Mouse (Mus musculus) hindbrain, embryonic 13.5 days (tissue): ENCODE measurements around the gene Napepld. TPM values are rescaled to one million over a fixed set of nuclear protein-coding genes. Genes with fewer than 3 reads are reported as not detected.

ENCODE experiments used
- ATAC-seq: fragments of 200-750 bp; cut with Nextera tagmentation; 2 replicates; pipeline ENCODE4 v1.8.0; 2017; ENCODE audit warnings: moderate TSS enrichment; ENCODE audit not compliant: low FRiP score
- H3K27ac ChIP-seq: fragments of 300-500 bp; sonication (generic); 2 replicates; pipeline ENCODE4 v1.5.1; 2015; ENCODE audit warnings: inconsistent platforms, mild to moderate bottlenecking, moderate library complexity
- H3K27me3 ChIP-seq: fragments of 300-500 bp; sonication (generic); 2 replicates; pipeline ENCODE4 v1.6.1; 2015; ENCODE audit warnings: mild to moderate bottlenecking, inconsistent platforms
- H3K36me3 ChIP-seq: fragments of 300-500 bp; sonication (generic); 2 replicates; pipeline ENCODE4 v1.6.1; 2015; ENCODE audit warnings: mild to moderate bottlenecking, inconsistent platforms
- H3K4me1 ChIP-seq: fragments of 300-500 bp; sonication (generic); replicated peaks from 2 replicates; pipeline ENCODE4 v1.6.1; 2015; ENCODE audit warnings: inconsistent platforms
- H3K4me2 ChIP-seq: fragments of 300-500 bp; sonication (generic); 2 replicates; pipeline ENCODE4 v1.6.1; 2015; ENCODE audit warnings: inconsistent platforms, mild to moderate bottlenecking, moderate library complexity
- H3K4me3 ChIP-seq: fragments of 300-500 bp; sonication (generic); 2 replicates; pipeline ENCODE4 v1.5.1; 2015; ENCODE audit warnings: mild to moderate bottlenecking, inconsistent platforms
- H3K9ac ChIP-seq: fragments of 300-500 bp; sonication (generic); 2 replicates; pipeline ENCODE4 v1.6.1; 2015; ENCODE audit warnings: mild to moderate bottlenecking, inconsistent platforms
- H3K9me3 ChIP-seq: fragments of 300-500 bp; sonication (generic); 2 replicates; pipeline ENCODE4 v1.6.1; 2016; ENCODE audit warnings: inconsistent platforms
- WGBS: fragments of 180-500 bp; shearing (Covaris S2); methylation state at CpG from one replicate; pipeline ENCODE4 v1.1.7; 2015; 5-methylcytosine and 5-hydroxymethylcytosine counted together
- polyA plus RNA-seq: library from polyadenylated mRNA; unstranded; fragments of >200 nt; fragmentation: Nextera tagmentation; extraction: Ambion mirVana; gene quantifications from 2 replicates; pipeline ENCODE4 v1.2.1, GENCODE M21; 2015

Napepld gene
- polyA plus RNA-seq, 1 experiment from 2014 or later: 2.1 TPM

GRCm38 (mm10) chr5:21680029-21680428 lies 21.2 kb downstream of the Napepld start:
- Histone ChIP-seq H3K4me1 (no peaks in the 10 kb centered on the region; the same call in 1 of the 2 replicates), H3K36me3 (peaks cover 20% of the 10 kb centered on the region; the same call in 1 of the 2 replicates), H3K27me3 (no peaks in the 10 kb centered on the region), H3K9me3 (no peaks in the 10 kb centered on the region), H3K4me2 (no peak overlapping the region), H3K9ac (no peak overlapping the region), H3K4me3 (no peak overlapping the region), H3K27ac (no peak overlapping the region)
- 63% methylated on average over 4 of the region's 4 CpGs for WGBS
- no peak for ATAC-seq

DNA sequence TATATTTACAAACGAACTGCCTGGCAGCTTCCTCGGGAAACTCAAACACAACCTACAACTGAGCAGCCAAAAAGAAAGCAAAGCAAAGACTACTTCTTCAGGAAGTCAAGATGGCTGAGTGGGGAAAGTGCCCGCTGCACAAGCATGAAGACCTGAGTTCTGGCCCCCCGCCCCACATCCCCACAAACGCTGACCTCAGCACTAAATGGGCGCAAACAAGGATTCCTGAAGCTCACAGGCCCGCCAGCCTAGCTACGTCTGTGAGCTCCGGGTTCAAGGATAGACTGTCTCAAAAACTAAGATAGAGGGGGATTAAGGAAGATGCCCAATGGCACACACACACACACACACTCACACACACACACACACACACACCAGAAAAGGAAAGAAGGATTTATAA lies 22.8 kb downstream of the Napepld start:
- H3K27me3 ChIP-seq: no peaks in the 10 kb centered on the region
- no peak overlapping the region for H3K9ac ChIP-seq
- H3K4me3 ChIP-seq: no peak overlapping the region
- 95% methylated on average over 9 of the region's 9 CpGs for WGBS
- peaks cover 5% of the 10 kb centered on the region for H3K4me1 ChIP-seq
- no peaks in the 10 kb centered on the region for H3K9me3 ChIP-seq
- H3K27ac ChIP-seq: no peak overlapping the region
- H3K36me3 ChIP-seq: peaks cover 21% of the 10 kb centered on the region
- H3K4me2 ChIP-seq: no peak overlapping the region
- ATAC-seq: no peak

DNA sequence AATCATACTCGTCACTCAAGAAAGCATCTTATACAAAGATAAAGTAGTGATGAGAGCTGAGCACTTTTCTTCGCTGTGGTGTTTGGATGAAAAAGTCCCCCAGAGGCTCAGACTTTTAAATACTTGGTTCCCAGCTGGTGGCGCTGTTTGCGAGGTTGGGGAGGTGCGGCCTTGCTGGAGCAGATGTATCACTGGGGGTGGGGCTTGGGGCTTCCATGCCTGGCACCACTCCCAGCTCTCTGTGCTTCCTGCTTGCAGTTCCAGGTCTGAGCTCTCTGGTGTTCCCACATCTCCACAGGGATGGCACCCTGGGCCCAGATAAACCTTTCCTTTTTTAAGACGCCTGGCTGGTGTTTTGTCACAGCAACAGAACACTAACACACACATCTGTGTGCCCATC lies 23.3 kb downstream of the Napepld start:
- Histone ChIP-seq H3K27ac (no peak overlapping the region), H3K27me3 (no peaks in the 10 kb centered on the region), H3K4me3 (no peak overlapping the region), H3K4me2 (no peak overlapping the region), H3K9me3 (no peaks in the 10 kb centered on the region), H3K36me3 (peaks cover 21% of the 10 kb centered on the region), H3K4me1 (peaks cover 8% of the 10 kb centered on the region), H3K9ac (no peak overlapping the region)
- no peak for ATAC-seq
- 95% methylated on average over 6 of the region's 6 CpGs for WGBS

- peaks cover 8% of the 10 kb centered on the region for H3K4me1 ChIP-seq
- no peaks in the 10 kb centered on the region for H3K9me3 ChIP-seq
- no peak overlapping the region for H3K4me3 ChIP-seq
- H3K36me3 ChIP-seq: peaks cover 21% of the 10 kb centered on the region
- no peak for ATAC-seq
- no peak overlapping the region for H3K9ac ChIP-seq
- H3K4me2 ChIP-seq: no peak overlapping the region
- no peak overlapping the region for H3K27ac ChIP-seq
- no peaks in the 10 kb centered on the region for H3K27me3 ChIP-seq
- 96% methylated on average over 23 of the region's 23 CpGs for WGBS
Observed at GRCm38 (mm10) chr5:21675494-21675893, 25.7 kb downstream of the Napepld start.

DNA sequence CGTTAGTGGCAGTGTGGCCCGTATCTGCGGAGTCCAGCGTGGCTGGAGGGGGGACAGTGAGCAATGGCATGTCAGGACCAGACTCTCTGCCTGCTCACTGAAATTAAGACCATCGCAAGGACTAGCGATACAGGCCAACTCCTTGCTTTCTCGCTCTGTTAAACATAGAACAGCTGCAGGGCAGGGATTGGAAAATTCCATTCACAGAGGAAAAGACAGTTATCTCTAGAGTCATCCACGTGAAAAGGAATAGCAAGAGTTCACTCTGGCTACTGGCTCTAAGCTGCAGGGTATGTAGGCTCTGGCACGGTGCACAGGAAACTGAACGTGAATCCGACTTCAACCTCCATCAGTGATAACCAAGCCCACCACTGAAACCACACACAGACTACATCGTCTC lies 26.2 kb downstream of the Napepld start:
- Histone ChIP-seq H3K9ac (no peak overlapping the region), H3K4me3 (no peak overlapping the region), H3K4me2 (no peak overlapping the region), H3K9me3 (no peaks in the 10 kb centered on the region), H3K36me3 (peaks cover 21% of the 10 kb centered on the region), H3K27me3 (no peaks in the 10 kb centered on the region), H3K4me1 (peaks cover 8% of the 10 kb centered on the region), H3K27ac (no peak overlapping the region)
- no peak for ATAC-seq
- WGBS: 85% methylated on average over 12 of the region's 12 CpGs

DNA sequence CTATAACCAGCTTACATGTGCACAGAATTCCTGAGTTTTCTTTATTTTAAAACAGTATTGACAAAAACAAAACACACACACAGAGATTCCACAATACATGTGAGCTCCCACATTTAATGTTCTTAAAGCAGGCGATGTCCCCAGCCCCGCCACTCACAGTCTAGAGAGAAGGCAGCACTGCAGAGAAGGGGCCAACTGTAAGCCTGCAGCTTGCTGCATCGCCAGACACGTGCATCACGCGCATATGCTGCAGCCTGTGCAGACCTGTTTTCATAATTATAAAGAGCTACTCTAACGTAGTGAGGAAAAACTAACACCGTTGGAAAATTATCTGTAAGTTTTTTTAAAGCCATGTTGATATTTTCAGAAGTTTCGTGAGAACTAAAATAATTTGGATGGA lies 27.5 kb downstream of the Napepld start:
- Histone ChIP-seq H3K36me3 (peaks cover 21% of the 10 kb centered on the region), H3K4me1 (peaks cover 8% of the 10 kb centered on the region), H3K4me3 (no peak overlapping the region), H3K27me3 (no peaks in the 10 kb centered on the region), H3K27ac (no peak overlapping the region), H3K9ac (no peak overlapping the region), H3K9me3 (no peaks in the 10 kb centered on the region), H3K4me2 (peak overlapping the region; percentile 39; the same call in 1 of the 2 replicates)
- no peak for ATAC-seq
- 79% methylated on average over 9 of the region's 9 CpGs for WGBS

DNA sequence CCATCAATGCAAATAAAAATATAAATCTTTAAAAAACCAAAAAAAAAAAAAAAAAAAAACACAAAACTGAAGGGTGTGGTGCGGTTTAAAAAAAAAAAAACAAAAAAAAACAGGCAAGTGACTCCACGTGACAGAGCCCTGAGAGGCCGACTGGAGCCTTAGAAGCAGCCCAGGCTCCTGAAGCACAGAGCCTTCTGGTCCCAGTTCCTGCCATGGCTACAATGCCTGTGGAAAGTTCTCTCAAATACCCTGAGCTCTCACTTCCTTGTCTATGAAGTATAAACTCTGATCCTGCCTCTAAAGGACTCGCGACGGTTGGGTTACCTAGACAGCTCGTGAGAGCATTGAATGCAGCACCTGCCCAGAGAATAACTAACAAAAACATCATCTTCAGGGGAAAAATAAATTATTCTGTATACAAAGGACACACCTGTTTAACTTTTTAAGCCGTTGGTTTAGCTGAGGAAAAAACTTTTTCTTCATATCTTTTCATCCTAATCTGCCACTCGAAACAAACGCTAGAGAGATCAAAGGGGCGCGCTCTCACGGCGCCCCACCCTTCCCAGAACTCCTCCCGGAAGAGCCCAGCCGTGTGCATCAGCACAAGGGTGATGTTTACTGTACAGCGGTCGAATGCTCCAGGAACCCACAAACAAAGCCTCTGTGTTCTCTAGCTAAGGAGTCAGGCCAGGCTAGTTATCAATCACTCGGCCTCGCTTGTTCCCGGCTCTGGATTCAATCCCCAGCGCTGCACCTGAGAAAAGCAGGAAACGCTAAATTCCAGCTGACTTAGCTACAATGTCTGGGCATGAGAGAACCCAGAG lies 28.2 kb downstream of the Napepld start:
- no peaks in the 10 kb centered on the region for H3K9me3 ChIP-seq
- peak overlapping the region; percentile 39; the same call in 1 of the 2 replicates for H3K9ac ChIP-seq
- WGBS: 50% methylated on average over 22 of the region's 23 CpGs
- peak overlapping the region; percentile 50; the same call in 1 of the 2 replicates for H3K27ac ChIP-seq
- H3K4me1 ChIP-seq: peaks cover 8% of the 10 kb centered on the region
- H3K36me3 ChIP-seq: peaks cover 20% of the 10 kb centered on the region
- H3K4me2 ChIP-seq: peak overlapping the region; percentile 39; the same call in 1 of the 2 replicates
- 0 out of 2 replicates have a peak overlapping the region, but pooled peaks have one; percentile 5 for H3K4me3 ChIP-seq
- H3K27me3 ChIP-seq: no peaks in the 10 kb centered on the region
- peak; percentile 66; the same call in 1 of the 2 replicates for ATAC-seq

- Histone ChIP-seq H3K4me1 (peaks cover 5% of the 10 kb centered on the region), H3K27ac (no peak overlapping the region), H3K9ac (no peak overlapping the region), H3K4me2 (no peak overlapping the region), H3K9me3 (no peaks in the 10 kb centered on the region), H3K27me3 (no peaks in the 10 kb centered on the region), H3K4me3 (no peak overlapping the region), H3K36me3 (peaks cover 3% of the 10 kb centered on the region; the same call in 1 of the 2 replicates)
- ATAC-seq: no peak
- WGBS: 95% methylated on average over 2 of the region's 2 CpGs
Observed at GRCm38 (mm10) chr5:21669307-21669706, 31.9 kb downstream of the Napepld start.

DNA sequence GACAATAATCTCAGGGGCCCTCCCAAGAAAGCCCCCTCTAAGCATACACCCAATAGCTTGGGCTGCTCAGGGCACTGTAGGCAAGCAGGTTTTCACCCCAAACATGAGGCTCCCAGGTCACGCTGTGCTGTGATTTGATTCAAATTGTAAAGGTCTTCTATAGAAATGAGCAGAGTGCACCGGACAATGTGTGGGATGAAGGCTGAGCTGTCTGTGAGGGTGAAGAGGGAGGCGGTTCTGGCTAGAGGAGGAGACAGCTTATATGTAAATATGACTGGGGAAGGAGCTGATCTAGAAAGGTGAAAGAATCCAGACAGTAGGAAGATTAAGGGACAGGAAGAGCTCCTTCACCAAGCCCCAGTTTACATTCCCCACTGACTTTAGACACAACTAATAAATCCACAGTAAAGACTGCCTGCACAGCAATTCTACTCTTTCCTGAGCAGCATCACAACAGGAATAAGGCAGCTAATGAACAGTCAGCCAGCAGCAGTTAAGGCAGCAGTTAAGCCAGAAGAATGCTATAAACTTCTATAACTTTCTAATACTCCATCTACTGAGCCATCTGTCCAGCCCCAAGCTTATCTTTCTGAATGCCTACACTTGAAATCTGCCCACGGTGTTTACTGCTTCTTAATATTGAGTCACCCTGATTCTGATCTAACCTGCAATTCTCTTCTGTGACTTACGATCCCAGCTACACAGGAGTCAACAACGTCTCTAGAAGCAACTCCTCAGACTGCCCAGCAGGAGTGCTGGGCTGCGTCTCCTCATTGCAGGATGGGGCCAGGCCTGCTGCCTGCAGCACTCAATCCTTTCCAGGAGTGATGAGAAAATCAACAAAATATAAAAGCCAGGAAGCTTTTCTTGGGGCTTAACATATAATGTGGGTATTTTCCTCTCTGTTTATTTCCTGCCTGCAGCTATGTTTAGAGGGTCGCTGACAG lies 33.7 kb downstream of the Napepld start:
- no peak overlapping the region for H3K4me3 ChIP-seq
- no peak overlapping the region for H3K27ac ChIP-seq
- WGBS: 58% methylated on average over 8 of the region's 8 CpGs
- no peak overlapping the region for H3K4me2 ChIP-seq
- peaks cover 20% of the 10 kb centered on the region for H3K36me3 ChIP-seq
- H3K4me1 ChIP-seq: no peaks in the 10 kb centered on the region
- 0 out of 2 replicates have a peak, but pooled peaks have one; percentile 15 for ATAC-seq
- no peaks in the 10 kb centered on the region for H3K9me3 ChIP-seq
- H3K9ac ChIP-seq: no peak overlapping the region
- H3K27me3 ChIP-seq: no peaks in the 10 kb centered on the region

DNA sequence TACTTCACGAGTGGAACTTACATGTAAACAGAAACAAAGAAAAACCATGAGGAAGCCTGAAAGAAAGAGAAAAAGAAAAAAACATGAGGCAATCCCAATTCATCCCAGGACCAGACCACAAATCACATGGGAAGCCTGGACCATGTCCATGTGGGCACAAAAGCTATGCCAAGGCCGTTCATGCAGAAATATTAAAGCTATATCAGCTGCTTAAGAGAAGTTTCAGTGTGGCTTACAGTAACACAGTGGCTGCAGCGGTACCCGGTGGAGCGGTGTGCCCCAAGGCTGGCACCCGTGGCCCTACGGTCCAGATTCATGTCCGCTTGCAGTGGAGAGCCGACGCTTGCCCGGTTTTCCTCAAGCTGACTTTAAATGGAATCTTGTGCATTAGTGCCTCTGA lies 38.1 kb downstream of the Napepld start:
- H3K4me2 ChIP-seq: no peak overlapping the region
- 0 out of 2 replicates have a peak, but pooled peaks cover 3% of the 10 kb centered on the region for H3K4me1 ChIP-seq
- H3K4me3 ChIP-seq: no peak overlapping the region
- no peak overlapping the region for H3K27ac ChIP-seq
- peaks cover 58% of the 10 kb centered on the region for H3K36me3 ChIP-seq
- H3K9ac ChIP-seq: no peak overlapping the region
- no peaks in the 10 kb centered on the region for H3K9me3 ChIP-seq
- WGBS: 94% methylated on average over 11 of the region's 11 CpGs
- ATAC-seq: no peak; the same call in 1 of the 2 replicates
- no peaks in the 10 kb centered on the region for H3K27me3 ChIP-seq

DNA sequence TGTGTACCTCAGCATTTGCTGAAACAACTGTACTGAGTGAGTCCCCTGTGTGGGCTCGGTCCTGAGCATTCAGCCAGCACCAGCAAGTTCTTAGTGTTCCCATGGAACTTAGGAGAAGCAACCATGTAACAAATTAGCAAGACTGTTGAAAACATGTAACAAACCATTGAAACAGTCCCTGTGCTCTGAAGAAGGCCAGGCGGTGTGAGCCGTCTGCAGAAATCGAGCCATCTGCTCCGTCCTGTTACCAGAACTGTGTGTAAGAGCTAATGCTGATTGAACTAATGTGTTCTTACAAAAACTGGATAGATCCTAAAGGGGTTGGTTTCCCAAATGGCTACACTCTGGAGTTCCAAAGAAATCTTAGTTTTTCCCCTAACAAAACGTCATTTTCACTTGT lies 40.3 kb downstream of the Napepld start:
- no peak for ATAC-seq
- Histone ChIP-seq H3K4me3 (no peak overlapping the region), H3K4me1 (0 out of 2 replicates have a peak, but pooled peaks cover 3% of the 10 kb centered on the region), H3K27ac (no peak overlapping the region), H3K27me3 (no peaks in the 10 kb centered on the region), H3K4me2 (no peak overlapping the region), H3K36me3 (peaks cover 72% of the 10 kb centered on the region), H3K9ac (no peak overlapping the region), H3K9me3 (no peaks in the 10 kb centered on the region)
- WGBS: 92% methylated on average over 6 of the region's 6 CpGs
